Mouse (Mus musculus): ENCODE data around the gene Zmpste24. TPM values are rescaled to one million over a fixed set of nuclear protein-coding genes. Genes with fewer than 3 reads are reported as not detected.

Zmpste24 gene
- total RNA-seq, 2 experiments from 2014 or later: 22.3 to 23.0 TPM

- no peak for TF ChIP-seq CTCF (conservative IDR thresholded peaks at IDR 0.05)
- Histone ChIP-seq H3K4me3 (no peak overlapping the region; the same call in 1 of the 2 replicates), H3K27ac (no peak overlapping the region)
- no peak for DNase-seq (ENCODE audit: low spot score in 2 of 2)
Measured at GRCm38 (mm10) chr4:121052454-121053323, 45.4 kb downstream of the Zmpste24 start.

GRCm38 (mm10) chr4:121051863-121052262 lies 46.2 kb downstream of the Zmpste24 start:
- Histone ChIP-seq H3K4me3 (no peak overlapping the region), H3K27ac (no peak overlapping the region)
- no peak for DNase-seq (ENCODE audit: low spot score in 2 of 2)
- peak; percentile 37 for TF ChIP-seq CTCF (conservative IDR thresholded peaks at IDR 0.05)

DNA sequence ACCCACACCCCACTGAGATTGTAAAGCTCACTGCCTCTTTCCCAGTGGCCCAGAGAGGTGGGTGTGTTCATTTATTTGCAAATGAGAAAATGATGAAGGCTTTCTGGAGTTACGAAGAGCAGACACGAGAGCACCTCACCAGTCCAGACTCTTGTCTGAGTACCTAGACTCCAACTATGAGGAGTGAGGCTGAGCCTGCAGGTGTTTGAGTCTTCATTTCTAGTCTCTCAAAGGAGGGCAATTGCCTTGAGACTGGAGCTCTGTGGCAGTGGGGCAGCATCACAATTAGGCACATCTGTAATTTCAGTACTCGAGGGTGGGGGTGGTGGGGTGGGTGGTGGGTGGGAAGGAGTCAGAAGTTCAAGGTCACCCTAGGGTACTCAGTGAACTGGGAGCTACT lies 55.1 kb downstream of the Zmpste24 start:
- no peak for DNase-seq (ENCODE audit: low spot score in 2 of 2)
- H3K27ac ChIP-seq: no peak overlapping the region
- no peak overlapping the region for H3K4me3 ChIP-seq
- TF ChIP-seq CTCF (conservative IDR thresholded peaks at IDR 0.05): no peak

DNA sequence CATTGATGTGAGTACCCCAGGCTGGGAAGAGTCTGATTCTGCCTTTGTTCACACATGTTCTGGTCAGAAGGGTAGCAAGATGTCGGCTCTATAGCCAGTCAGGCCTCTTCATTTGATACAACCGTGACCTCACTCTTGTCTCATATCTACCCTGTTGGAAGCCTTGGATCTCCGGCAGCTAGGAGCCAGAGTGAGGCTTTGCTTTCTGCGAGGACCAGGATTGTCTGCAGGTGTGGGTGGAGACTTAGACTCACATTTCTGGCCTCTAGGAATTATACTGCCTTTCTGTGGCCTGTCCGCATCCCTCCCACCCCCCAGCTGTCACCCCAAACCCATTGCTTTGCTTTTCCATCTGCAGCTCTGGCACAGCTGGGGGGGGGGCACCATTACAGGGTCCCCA lies 55.6 kb downstream of the Zmpste24 start:
- H3K4me3 ChIP-seq: no peak overlapping the region
- DNase-seq (ENCODE audit: low spot score in 2 of 2): no peak
- no peak for TF ChIP-seq CTCF (conservative IDR thresholded peaks at IDR 0.05)
- no peak overlapping the region for H3K27ac ChIP-seq

GRCm38 (mm10) chr4:121040897-121041671 lies 57.0 kb downstream of the Zmpste24 start:
- DNase-seq (ENCODE audit: low spot score in 2 of 2): peak; percentile 64 to 65
- no peak overlapping the region; the same call in 1 of the 2 replicates for H3K4me3 ChIP-seq
- H3K27ac ChIP-seq: peak overlapping the region; percentile 61; the same call in 1 of the 2 replicates
- peak; percentile 89 for TF ChIP-seq CTCF (conservative IDR thresholded peaks at IDR 0.05)

DNA sequence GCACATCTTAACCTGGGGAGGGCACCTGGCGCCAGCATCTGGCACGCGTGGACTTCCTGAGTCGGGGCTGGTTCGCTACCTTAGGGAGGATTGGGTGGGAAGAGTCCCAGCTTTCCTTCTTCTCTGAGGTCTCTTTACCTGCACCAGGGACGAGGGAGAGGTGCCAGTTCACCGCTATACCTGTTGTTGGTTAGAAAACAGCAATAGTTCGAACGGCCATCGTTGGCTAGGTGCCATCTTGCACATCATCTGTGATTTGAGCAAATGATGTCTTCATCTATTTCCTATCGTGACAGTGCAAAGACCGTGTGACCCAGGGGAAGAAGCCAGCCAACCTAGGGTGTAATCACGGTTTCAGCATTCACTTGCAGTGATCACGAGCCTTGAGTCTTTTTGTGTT lies 57.7 kb downstream of the Zmpste24 start:
- no peak for TF ChIP-seq CTCF (conservative IDR thresholded peaks at IDR 0.05)
- no peak for DNase-seq (ENCODE audit: low spot score in 2 of 2)
- Histone ChIP-seq H3K27ac (no peak overlapping the region), H3K4me3 (no peak overlapping the region; the same call in 1 of the 2 replicates)

DNA sequence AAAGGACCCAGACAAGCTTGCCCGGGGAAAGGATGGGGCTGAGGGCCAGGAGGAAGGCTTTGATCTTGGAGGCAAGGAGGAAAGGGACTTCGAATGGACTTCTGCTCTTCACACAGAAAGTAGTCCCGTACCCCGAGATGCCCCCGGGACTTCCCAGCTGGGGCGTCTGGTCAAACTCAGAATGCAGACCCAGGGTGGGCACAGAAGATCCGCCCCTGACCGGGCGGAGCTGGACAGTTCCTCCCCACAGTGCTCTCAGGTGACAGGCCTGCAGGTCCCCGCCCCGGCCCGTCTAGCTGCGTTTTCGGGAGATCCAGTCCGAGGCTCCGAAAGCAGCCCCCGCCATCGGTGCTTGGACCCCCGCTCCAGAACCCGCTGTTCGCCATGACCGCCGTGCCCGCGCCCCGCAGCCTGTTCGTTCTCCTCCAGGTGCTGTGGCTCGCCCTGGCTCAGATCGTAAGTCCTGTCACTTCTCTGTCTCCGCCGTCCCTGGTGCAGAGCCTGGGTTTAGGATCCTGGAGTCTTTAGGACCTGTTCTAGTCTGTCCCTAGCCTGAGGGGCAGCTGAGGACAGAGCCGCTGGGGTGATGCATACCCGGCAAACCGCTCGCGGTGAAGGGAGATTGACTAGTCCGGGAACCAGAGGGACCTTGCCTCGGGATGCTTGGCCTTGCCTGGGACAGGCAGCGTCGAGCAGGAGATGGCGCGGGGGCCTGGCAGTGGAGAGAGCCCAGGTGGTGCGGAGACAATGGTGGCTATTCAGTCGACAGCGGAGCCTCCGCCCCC lies 58.5 kb downstream of the Zmpste24 start, which contains the start of gene Col9a2:
Gene Col9a2 (plus strand): TSS at position 55 of the 785 bp plus-strand sequence.
- Histone ChIP-seq H3K4me3 (peak within 1 kb of the TSS; percentile 45), H3K27ac (0 out of 2 replicates have a peak within 1 kb of the TSS, but pooled peaks have one; percentile 14)
- DNase-seq (ENCODE audit: low spot score in 2 of 2): no peak
- TF ChIP-seq CTCF (conservative IDR thresholded peaks at IDR 0.05): no peak

GRCm38 (mm10) chr4:121033006-121033405 lies 65.0 kb downstream of the Zmpste24 start:
- H3K4me3 ChIP-seq: no peak overlapping the region
- H3K27ac ChIP-seq: no peak overlapping the region
- TF ChIP-seq CTCF (conservative IDR thresholded peaks at IDR 0.05): peak; percentile 68
- DNase-seq (ENCODE audit: low spot score in 2 of 2): no peak

- DNase-seq (ENCODE audit: low spot score in 2 of 2): no peak
- Histone ChIP-seq H3K27ac (no peak overlapping the region), H3K4me3 (no peak overlapping the region)
- peak; percentile 65 for TF ChIP-seq CTCF (conservative IDR thresholded peaks at IDR 0.05)
Measured at GRCm38 (mm10) chr4:121031440-121031839, 66.6 kb downstream of the Zmpste24 start.

- no peak overlapping the region for H3K4me3 ChIP-seq
- TF ChIP-seq CTCF (conservative IDR thresholded peaks at IDR 0.05): peak; percentile 63
- DNase-seq (ENCODE audit: low spot score in 2 of 2): no peak
- no peak overlapping the region for H3K27ac ChIP-seq
Measured at GRCm38 (mm10) chr4:121029632-121030031, 68.4 kb downstream of the Zmpste24 start.

GRCm38 (mm10) chr4:121028659-121029392 lies 69.2 kb downstream of the Zmpste24 start:
- H3K27ac ChIP-seq: no peak overlapping the region
- peak; percentile 86 for TF ChIP-seq CTCF (conservative IDR thresholded peaks at IDR 0.05)
- DNase-seq (ENCODE audit: low spot score in 2 of 2): peak; percentile 45 to 64
- H3K4me3 ChIP-seq: no peak overlapping the region

GRCm38 (mm10) chr4:121028146-121028545 lies 69.9 kb downstream of the Zmpste24 start:
- TF ChIP-seq CTCF (conservative IDR thresholded peaks at IDR 0.05): no peak
- no peak overlapping the region for H3K4me3 ChIP-seq

More at GRCm38 (mm10) chr4:121028146-121028545, 69.9 kb downstream of the Zmpste24 start:
- DNase-seq (ENCODE audit: low spot score in 2 of 2): no peak
- H3K27ac ChIP-seq: no peak overlapping the region
